Mouse (Mus musculus) liver, adult 2 months (tissue): Measurements from ENCODE around the gene C1qtnf12.

Experiments used
- CTCF ChIP-seq: fragments of 200-500 bp; IDR thresholded peaks from 2 replicates; pipeline ENCODE4 v1.5.1; 2011; ENCODE audit warnings: low read depth, low read length, control low read depth
- POLR2A ChIP-seq: fragments of 200-500 bp; IDR thresholded peaks from 2 replicates; pipeline ENCODE4 v1.6.1; 2011; ENCODE audit warnings: low read length, control low read depth; ENCODE audit not compliant: insufficient read depth; ENCODE audit errors: extremely low read depth

- TF ChIP-seq CTCF, result no peak
- no peak for TF ChIP-seq POLR2A
Measured at GRCm38 (mm10) chr4:156014436-156014835, 52.3 kb downstream of the C1qtnf12 start.
